Mouse (Mus musculus): Measurements from ENCODE around the gene Adamts1.

DNA sequence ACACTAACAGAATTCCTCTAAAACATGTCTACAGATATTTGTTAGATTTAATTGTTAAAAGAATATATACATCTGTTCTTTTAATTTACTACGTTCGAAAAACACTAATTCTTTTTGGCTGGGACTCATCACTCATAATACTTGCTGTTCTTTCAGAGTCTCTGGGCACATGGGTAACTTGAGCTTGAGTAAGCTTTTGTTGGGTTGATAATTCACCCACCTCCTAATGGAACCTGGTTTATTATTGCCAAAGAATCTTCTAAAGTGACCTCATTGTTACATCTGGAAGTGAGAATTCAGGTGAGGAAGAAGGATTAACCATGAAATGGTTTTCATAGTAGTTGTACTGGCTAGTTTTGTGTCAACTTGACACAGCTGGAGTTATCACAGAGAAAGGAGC, 21.8 kb downstream of the Adamts1 start:
- TF ChIP-seq CTCF (IDR thresholded peaks at IDR 0.05; ENCODE audit: low read depth) (no peak), EP300 (IDR thresholded peaks at IDR 0.05; ENCODE audit: low read depth) (no peak)

Data from liver, postnatal 0 days (tissue).